Mouse (Mus musculus): ENCODE data around the gene Wdr81.

- TF ChIP-seq CTCF (IDR thresholded peaks at IDR 0.05; ENCODE audit: extremely low read depth, insufficient read depth, low read length): no peak
- TF ChIP-seq POLR2A (IDR thresholded peaks at IDR 0.05; ENCODE audit: extremely low read depth, insufficient read depth, low read length): no peak
These were observed 4.8 kb downstream of the Wdr81 start for GRCm38 (mm10) chr11:75449695-75450094.

Data from cortical plate, adult 2 months (tissue).